In genomic region chr12:26415104-26415771, GRCm38 (mm10) we compare ENCODE assay signal across 8 mouse cellular contexts. TPM values are rescaled to one million over a fixed set of nuclear protein-coding genes. Genes with fewer than 3 reads are reported as not detected.
DNase-seq lines count a peak whose midpoint lies in the region; ATAC-seq lines count a peak whose summit lies in the region.

Rnf144a (minus strand) TSS chr12:26415254.

- peak within 1 kb of the TSS; percentile 95 for H3K9ac ChIP-seq in lung, embryonic 16.5 days (ENCODE audit: low read length)

- peak within 1 kb of the TSS; percentile 99 for H3K27ac ChIP-seq in hindbrain, embryonic 10.5 days
- peak within 1 kb of the TSS; percentile 76 for H3K27ac ChIP-seq in lung, embryonic 16.5 days (ENCODE audit: low read length)

- peaks cover 1% of the 10 kb centered on the region; the same call in 1 of the 2 replicates for H3K36me3 ChIP-seq in hindbrain, embryonic 10.5 days
- no peaks in the 10 kb centered on the region for H3K36me3 ChIP-seq in lung, embryonic 16.5 days (ENCODE audit: control insufficient read depth, insufficient read depth, low read length)

- WGBS in hindbrain, embryonic 10.5 days = 2% methylated on average over 45 of the region's 45 CpGs
- WGBS in lung, embryonic 16.5 days = under 1% methylated on average over 41 of the region's 45 CpGs

- peak within 1 kb of the TSS; percentile 92 for H3K4me3 ChIP-seq in hindbrain, embryonic 10.5 days
- H3K4me3 ChIP-seq in lung, embryonic 16.5 days (ENCODE audit: low read length) = peak within 1 kb of the TSS; percentile 82

- H3K4me2 ChIP-seq in lung, embryonic 16.5 days (ENCODE audit: low read depth, low read length) = peak within 1 kb of the TSS; percentile 66

- peaks cover 49% of the 10 kb centered on the region for H3K4me1 ChIP-seq in hindbrain, embryonic 10.5 days (replicated peaks)
- peaks cover 33% of the 10 kb centered on the region for H3K4me1 ChIP-seq in lung, embryonic 16.5 days (replicated peaks; ENCODE audit: control insufficient read depth, insufficient read depth, low read length)

- ATAC-seq in lung, embryonic 16.5 days (ENCODE audit: low read depth) = peak; percentile 87

- H3K27me3 ChIP-seq in hindbrain, embryonic 10.5 days (ENCODE audit: insufficient read depth, poor library complexity, severe bottlenecking) = no peaks in the 10 kb centered on the region
- H3K27me3 ChIP-seq in lung, embryonic 16.5 days (ENCODE audit: control insufficient read depth, insufficient read depth, low read depth, low read length) = no peaks in the 10 kb centered on the region

- peak; percentile 77 for DNase-seq in Muller cell, postnatal 12 days (ENCODE audit: inconsistent ontology term)
- DNase-seq in cerebellum, adult 9-10 months = peak; percentile 91
- DNase-seq in frontal cortex, adult 2 months (ENCODE audit: extremely low spot score in 1 of 2, low spot score in 1 of 2) = peak; percentile 78 to 97
- peak; percentile 92 for DNase-seq in hindbrain, embryonic 10.5 days (ENCODE audit: low spot score)
- peak; percentile 84 for DNase-seq in layer of hippocampus, adult 9-11 months
- DNase-seq in ovary, postnatal 10 days (ENCODE audit: low spot score) = peak; percentile 85
- DNase-seq in thymus, postnatal 0 days (ENCODE audit: low spot score) = peak; percentile 88

- H3K9me3 ChIP-seq in hindbrain, embryonic 10.5 days = no peaks in the 10 kb centered on the region
- H3K9me3 ChIP-seq in lung, embryonic 16.5 days (ENCODE audit: control insufficient read depth, low read length) = no peaks in the 10 kb centered on the region

RNA-seq across cellular contexts. Expression of gene Rnf144a, which starts in this region (rescaled TPM):
- polyA plus RNA-seq in frontal cortex, adult 2 months (2012; rRNA removed) = 15.6 and 16.1 TPM in 2 replicates
- polyA plus RNA-seq in hindbrain, embryonic 10.5 days (2016; fragmentation: Nextera tagmentation; extraction: Ambion mirVana) = 34.3 and 38.4 TPM in 2 replicates
- 49.5 and 51.3 TPM in 2 replicates for polyA plus RNA-seq in lung, embryonic 16.5 days (2015; fragmentation: Nextera tagmentation; extraction: Ambion mirVana)
- 6.6 and 11.0 TPM in 2 replicates for polyA plus RNA-seq in thymus, postnatal 0 days (2015; fragmentation: Nextera tagmentation; extraction: Ambion mirVana)

Comparison
In these comparisons a context has a peak if more than half of its experiments do, and no peak if none do; other contexts are left out.
1. Peak in every context shown above with its lines: DNase-seq, ATAC-seq, H3K4me3 ChIP-seq and H3K27ac ChIP-seq.